Mouse (Mus musculus) testis, adult 2 months (tissue): ENCODE data around the gene Cdc42bpa.

ENCODE experiments used
- CTCF ChIP-seq: fragments of 200-500 bp; IDR thresholded peaks from 2 replicates; pipeline ENCODE4 v1.5.1; 2012; ENCODE audit warnings: low read depth, mild to moderate bottlenecking, inconsistent platforms, low read length, moderate library complexity; ENCODE audit not compliant: control insufficient read depth, insufficient read depth, insufficient replicate concordance
- POLR2A ChIP-seq: fragments of 200-500 bp; IDR thresholded peaks from 2 replicates; pipeline ENCODE4 v1.6.1; 2012; ENCODE audit warnings: low read depth, mild to moderate bottlenecking, inconsistent platforms, low read length, moderate library complexity; ENCODE audit not compliant: control insufficient read depth

- TF ChIP-seq CTCF (no peak), POLR2A (no peak)
Observed at GRCm38 (mm10) chr1:179947653-179948052, 12.6 kb upstream of the Cdc42bpa start.
